Mouse (Mus musculus) heart, embryonic 13.5 days (tissue): ENCODE results near the gene Mapk1ip1l. TPM values are rescaled to one million over a fixed set of nuclear protein-coding genes. Genes with fewer than 3 reads are reported as not detected.

Experiments used
- ATAC-seq: fragments of 200-750 bp; cut with Nextera tagmentation; 2 replicates; pipeline ENCODE4 v1.8.0; 2017; ENCODE audit warnings: moderate TSS enrichment; ENCODE audit not compliant: insufficient number of reproducible peaks, low FRiP score, low TSS enrichment; ENCODE audit errors: extremely low read depth
- H3K27ac ChIP-seq: fragments of 300-500 bp; sonication (generic); replicated peaks from 2 replicates; pipeline ENCODE4 v1.5.1; 2015; ENCODE audit warnings: moderate library complexity, mild to moderate bottlenecking, inconsistent platforms
- H3K27me3 ChIP-seq: fragments of 300-500 bp; sonication (generic); replicated peaks from 2 replicates; pipeline ENCODE4 v1.6.1; 2015; ENCODE audit warnings: mild to moderate bottlenecking, inconsistent platforms
- H3K36me3 ChIP-seq: fragments of 300-500 bp; sonication (generic); 2 replicates; pipeline ENCODE4 v1.6.1; 2015; ENCODE audit warnings: mild to moderate bottlenecking, inconsistent platforms
- H3K4me1 ChIP-seq: fragments of 300-500 bp; sonication (generic); 2 replicates; pipeline ENCODE4 v1.6.1; 2015; ENCODE audit warnings: inconsistent platforms
- H3K4me2 ChIP-seq: fragments of 300-500 bp; sonication (generic); 2 replicates; pipeline ENCODE4 v1.6.1; 2015; ENCODE audit warnings: inconsistent platforms, mild to moderate bottlenecking, moderate library complexity
- H3K4me3 ChIP-seq: fragments of 300-500 bp; sonication (generic); 2 replicates; pipeline ENCODE4 v1.5.1; 2015; ENCODE audit warnings: moderate library complexity, mild to moderate bottlenecking, inconsistent platforms
- H3K9ac ChIP-seq: fragments of 300-500 bp; sonication (generic); 2 replicates; pipeline ENCODE4 v1.6.1; 2015; ENCODE audit warnings: inconsistent platforms, mild to moderate bottlenecking, moderate library complexity
- H3K9me3 ChIP-seq: fragments of 300-500 bp; sonication (generic); 2 replicates; pipeline ENCODE4 v1.6.1; 2016; ENCODE audit warnings: inconsistent platforms
- WGBS: fragments of 180-500 bp; shearing (Covaris S2); methylation state at CpG from one replicate; pipeline ENCODE4 v1.1.7; 2015; ENCODE audit warnings: mixed read lengths; 5-methylcytosine and 5-hydroxymethylcytosine counted together
- polyA plus RNA-seq: library from polyadenylated mRNA; unstranded; fragments of >200 nt; fragmentation: Nextera tagmentation; extraction: Ambion mirVana; gene quantifications from 2 replicates; pipeline ENCODE4 v1.2.1, GENCODE M21; 2015

Mapk1ip1l gene
- polyA plus RNA-seq, 1 experiment from 2014 or later = 43.1 TPM

- Histone ChIP-seq H3K27me3 (no peaks in the 10 kb centered on the region), H3K4me1 (no peaks in the 10 kb centered on the region), H3K4me3 (no peak overlapping the region), H3K9me3 (no peaks in the 10 kb centered on the region), H3K9ac (no peak overlapping the region), H3K27ac (no peak overlapping the region), H3K4me2 (no peak overlapping the region), H3K36me3 (no peaks in the 10 kb centered on the region)
- ATAC-seq = no peak
- 83% methylated on average over 3 of the region's 3 CpGs for WGBS
Measured at GRCm38 (mm10) chr14:47335300-47335699, 37.2 kb downstream of the Mapk1ip1l start.

- H3K36me3 ChIP-seq = no peaks in the 10 kb centered on the region
- ATAC-seq = no peak
- WGBS = 74% methylated on average over 10 of the region's 10 CpGs
- no peak overlapping the region for H3K4me2 ChIP-seq
- no peak overlapping the region for H3K27ac ChIP-seq
- H3K4me1 ChIP-seq = no peaks in the 10 kb centered on the region
- no peak overlapping the region for H3K4me3 ChIP-seq
- H3K27me3 ChIP-seq = no peaks in the 10 kb centered on the region
- H3K9ac ChIP-seq = no peak overlapping the region
- H3K9me3 ChIP-seq = no peaks in the 10 kb centered on the region
Measured at GRCm38 (mm10) chr14:47340231-47340925, 42.3 kb downstream of the Mapk1ip1l start.

- no peak for ATAC-seq
- WGBS = 67% methylated on average over 4 of the region's 4 CpGs
- H3K27me3 ChIP-seq = no peaks in the 10 kb centered on the region
- H3K27ac ChIP-seq = no peak overlapping the region
- no peaks in the 10 kb centered on the region for H3K9me3 ChIP-seq
- H3K4me1 ChIP-seq = no peaks in the 10 kb centered on the region
- no peak overlapping the region for H3K4me2 ChIP-seq
- H3K9ac ChIP-seq = no peak overlapping the region
- H3K36me3 ChIP-seq = no peaks in the 10 kb centered on the region
- no peak overlapping the region for H3K4me3 ChIP-seq
Measured at GRCm38 (mm10) chr14:47341811-47342291, 43.8 kb downstream of the Mapk1ip1l start.

- no peaks in the 10 kb centered on the region for H3K9me3 ChIP-seq
- H3K27me3 ChIP-seq = no peaks in the 10 kb centered on the region
- H3K4me3 ChIP-seq = no peak overlapping the region
- 78% methylated on average over 1 of the region's 1 CpGs for WGBS
- H3K4me1 ChIP-seq = no peaks in the 10 kb centered on the region
- no peaks in the 10 kb centered on the region for H3K36me3 ChIP-seq
- no peak overlapping the region for H3K4me2 ChIP-seq
- H3K27ac ChIP-seq = no peak overlapping the region
- H3K9ac ChIP-seq = no peak overlapping the region
- ATAC-seq = no peak
Measured at GRCm38 (mm10) chr14:47346715-47347114, 48.6 kb downstream of the Mapk1ip1l start.

GRCm38 (mm10) chr14:47350974-47351373, 52.9 kb downstream of the Mapk1ip1l start:
- Histone ChIP-seq H3K27me3 (no peaks in the 10 kb centered on the region), H3K9ac (no peak overlapping the region), H3K4me3 (no peak overlapping the region), H3K4me1 (no peaks in the 10 kb centered on the region), H3K9me3 (no peaks in the 10 kb centered on the region), H3K27ac (no peak overlapping the region), H3K4me2 (no peak overlapping the region), H3K36me3 (no peaks in the 10 kb centered on the region)
- 83% methylated on average over 2 of the region's 2 CpGs for WGBS
- no peak for ATAC-seq

GRCm38 (mm10) chr14:47352272-47352671, 54.2 kb downstream of the Mapk1ip1l start:
- no peak for ATAC-seq
- no peaks in the 10 kb centered on the region for H3K27me3 ChIP-seq

GRCm38 (mm10) chr14:47353240-47353639, 55.2 kb downstream of the Mapk1ip1l start:
- Histone ChIP-seq H3K4me3 (no peak overlapping the region), H3K36me3 (no peaks in the 10 kb centered on the region), H3K27me3 (no peaks in the 10 kb centered on the region), H3K4me1 (no peaks in the 10 kb centered on the region), H3K9ac (no peak overlapping the region), H3K9me3 (no peaks in the 10 kb centered on the region), H3K27ac (no peak overlapping the region), H3K4me2 (no peak overlapping the region)
- 67% methylated on average over 4 of the region's 4 CpGs for WGBS
- no peak for ATAC-seq

More at GRCm38 (mm10) chr14:47352272-47352671, 54.2 kb downstream of the Mapk1ip1l start:
- H3K4me2 ChIP-seq = no peak overlapping the region
- WGBS = 88% methylated on average over 10 of the region's 10 CpGs
- no peaks in the 10 kb centered on the region for H3K36me3 ChIP-seq
- no peaks in the 10 kb centered on the region for H3K4me1 ChIP-seq
- H3K27ac ChIP-seq = no peak overlapping the region
- H3K9me3 ChIP-seq = no peaks in the 10 kb centered on the region
- no peak overlapping the region for H3K4me3 ChIP-seq
- no peak overlapping the region for H3K9ac ChIP-seq

- Histone ChIP-seq H3K4me1 (no peaks in the 10 kb centered on the region), H3K27ac (no peak overlapping the region), H3K9ac (no peak overlapping the region), H3K4me3 (no peak overlapping the region), H3K9me3 (no peaks in the 10 kb centered on the region), H3K4me2 (no peak overlapping the region), H3K36me3 (no peaks in the 10 kb centered on the region), H3K27me3 (no peaks in the 10 kb centered on the region)
- ATAC-seq = no peak
- 65% methylated on average over 8 of the region's 8 CpGs for WGBS
Measured at GRCm38 (mm10) chr14:47354111-47354577, 56.1 kb downstream of the Mapk1ip1l start.

- no peak overlapping the region for H3K4me2 ChIP-seq
- WGBS = 65% methylated on average over 5 of the region's 5 CpGs
- no peak overlapping the region for H3K27ac ChIP-seq
- H3K9ac ChIP-seq = no peak overlapping the region
- no peaks in the 10 kb centered on the region for H3K4me1 ChIP-seq
- H3K4me3 ChIP-seq = no peak overlapping the region
- no peaks in the 10 kb centered on the region for H3K9me3 ChIP-seq
- no peak for ATAC-seq
- no peaks in the 10 kb centered on the region for H3K27me3 ChIP-seq
- no peaks in the 10 kb centered on the region for H3K36me3 ChIP-seq
Measured at GRCm38 (mm10) chr14:47354948-47355347, 56.9 kb downstream of the Mapk1ip1l start.

- 70% methylated on average over 3 of the region's 3 CpGs for WGBS
- no peaks in the 10 kb centered on the region for H3K9me3 ChIP-seq
- H3K36me3 ChIP-seq = no peaks in the 10 kb centered on the region
- H3K4me1 ChIP-seq = no peaks in the 10 kb centered on the region
- no peak overlapping the region for H3K27ac ChIP-seq
- H3K27me3 ChIP-seq = no peaks in the 10 kb centered on the region
- no peak for ATAC-seq
- no peak overlapping the region for H3K9ac ChIP-seq
- no peak overlapping the region for H3K4me3 ChIP-seq
- H3K4me2 ChIP-seq = no peak overlapping the region
Measured at GRCm38 (mm10) chr14:47356622-47357021, 58.6 kb downstream of the Mapk1ip1l start.

GRCm38 (mm10) chr14:47359610-47360009, 61.5 kb downstream of the Mapk1ip1l start:
- no peak overlapping the region for H3K27ac ChIP-seq
- no peak for ATAC-seq
- no peaks in the 10 kb centered on the region for H3K36me3 ChIP-seq
- 54% methylated on average over 3 of the region's 3 CpGs for WGBS
- H3K9me3 ChIP-seq = no peaks in the 10 kb centered on the region
- no peak overlapping the region for H3K4me3 ChIP-seq
- H3K4me1 ChIP-seq = peaks cover 4% of the 10 kb centered on the region
- no peaks in the 10 kb centered on the region; the same call in 1 of the 2 replicates for H3K27me3 ChIP-seq
- H3K9ac ChIP-seq = no peak overlapping the region
- no peak overlapping the region for H3K4me2 ChIP-seq

- H3K27me3 ChIP-seq = no peaks in the 10 kb centered on the region; the same call in 1 of the 2 replicates
- H3K27ac ChIP-seq = no peak overlapping the region
- H3K9ac ChIP-seq = no peak overlapping the region
- no peaks in the 10 kb centered on the region for H3K9me3 ChIP-seq
- H3K4me2 ChIP-seq = no peak overlapping the region
- H3K4me1 ChIP-seq = peaks cover 13% of the 10 kb centered on the region
- 83% methylated on average over 2 of the region's 2 CpGs for WGBS
- H3K4me3 ChIP-seq = no peak overlapping the region
- no peak for ATAC-seq
- H3K36me3 ChIP-seq = no peaks in the 10 kb centered on the region
Measured at GRCm38 (mm10) chr14:47361418-47361817, 63.4 kb downstream of the Mapk1ip1l start.
